Comparison of ENCODE assay signal across 9 mouse cellular contexts in the genomic region with DNA sequence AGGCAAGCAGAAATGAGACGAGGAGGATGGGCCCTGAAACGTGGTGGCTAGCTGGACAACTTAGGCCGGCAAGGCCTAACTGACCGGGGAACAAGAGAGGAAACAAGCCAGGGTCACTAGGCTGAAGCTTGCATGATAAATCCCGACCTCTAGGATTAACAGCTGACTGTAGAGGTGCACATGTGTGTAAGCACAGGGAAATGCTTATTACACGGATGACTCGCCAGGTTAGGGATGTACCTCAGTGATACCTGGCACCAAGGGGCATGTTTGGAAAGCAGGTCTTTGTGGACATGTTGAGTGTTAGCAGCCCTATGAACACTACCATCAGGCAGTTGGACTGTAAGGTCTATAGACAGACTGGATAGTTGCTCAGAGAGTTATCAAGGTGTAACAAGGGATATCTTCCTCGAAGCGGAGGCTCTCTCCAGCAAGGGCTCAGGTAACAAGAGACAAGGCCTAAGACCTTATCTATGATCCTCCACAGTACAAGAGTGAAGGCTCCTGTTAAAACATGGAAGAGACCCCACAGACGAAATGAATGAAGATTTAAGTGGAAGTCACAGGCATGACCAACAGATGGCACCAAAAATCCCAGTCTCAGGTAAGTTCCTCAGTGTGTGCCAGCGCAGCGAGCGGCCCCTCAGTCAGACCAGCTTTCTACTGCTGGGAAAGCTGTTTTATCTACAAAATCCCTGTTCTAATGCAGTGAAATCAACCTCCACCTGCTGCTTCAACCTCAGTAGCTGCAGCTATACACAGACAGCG. TPM values are rescaled to one million over a fixed set of nuclear protein-coding genes. Genes with fewer than 3 reads are reported as not detected.
DNase-seq lines count a peak whose midpoint lies in the region; ATAC-seq lines count a peak whose summit lies in the region.
"Had no signal": no experiment of that assay in that cellular context is flagged by ENCODE, and none has a peak within 500 bp of the region (broad histone marks: within the 10 kb centered on the region; RNA-seq: fewer than 3 reads in every experiment).

No protein-coding gene starts in this region.

- 0 out of 2 replicates have a peak overlapping the region, but pooled peaks have one; percentile 2 for H3K27ac ChIP-seq in heart, embryonic 12.5 days (ENCODE audit: poor library complexity, severe bottlenecking)
- 0 out of 2 replicates have a peak overlapping the region, but pooled peaks have one; percentile 24 for H3K27ac ChIP-seq in liver, embryonic 13.5 days

- no peaks in the 10 kb centered on the region for H3K9me3 ChIP-seq in heart, embryonic 12.5 days (replicated peaks)
- no peaks in the 10 kb centered on the region for H3K9me3 ChIP-seq in liver, embryonic 13.5 days (replicated peaks)

- ATAC-seq in heart, embryonic 12.5 days (ENCODE audit: insufficient number of reproducible peaks, low FRiP score): no peak
- ATAC-seq in common myeloid progenitor, adult 5-6 weeks (replicated peaks; ENCODE audit: low read depth, poor library complexity, severe bottlenecking): peak; percentile 36; the same call in 1 of the 2 replicates
- no peak for ATAC-seq in liver, embryonic 13.5 days (ENCODE audit: low read depth)

- no peaks in the 10 kb centered on the region for H3K27me3 ChIP-seq in heart, embryonic 12.5 days (replicated peaks)
- no peaks in the 10 kb centered on the region for H3K27me3 ChIP-seq in liver, embryonic 13.5 days
- H3K27me3 ChIP-seq: Patski had no signal

- H3K9ac ChIP-seq in heart, embryonic 12.5 days: no peak overlapping the region
- no peak overlapping the region for H3K9ac ChIP-seq in liver, embryonic 13.5 days

- no peak overlapping the region for H3K4me2 ChIP-seq in heart, embryonic 12.5 days
- H3K4me2 ChIP-seq in liver, embryonic 13.5 days: no peak overlapping the region

- no peak for DNase-seq in heart, adult 9 months (ENCODE audit: low spot score in 2 of 2)
- DNase-seq in B cell, adult 2 months: peak; percentile 48 to 52
- DNase-seq in liver, embryonic 13.5 days: no peak
- no peak for DNase-seq in left cerebral cortex, adult 11 months (ENCODE audit: low spot score)
- no peak for DNase-seq in adrenal gland, postnatal 10 days
- DNase-seq in MN1 (ENCODE audit: low spot score): no peak

- 74% methylated on average over 14 of the region's 14 CpGs for WGBS in heart, embryonic 12.5 days
- 76% methylated on average over 14 of the region's 14 CpGs for WGBS in liver, embryonic 13.5 days (ENCODE audit: insufficient replicate concordance)

- peaks cover 3% of the 10 kb centered on the region; the same call in 1 of the 2 replicates for H3K4me1 ChIP-seq in heart, embryonic 12.5 days (replicated peaks)
- H3K4me1 ChIP-seq in liver, embryonic 13.5 days (replicated peaks): 0 out of 2 replicates have a peak, but pooled peaks cover 4% of the 10 kb centered on the region

- peaks cover 57% of the 10 kb centered on the region for H3K36me3 ChIP-seq in heart, embryonic 12.5 days
- peaks cover 54% of the 10 kb centered on the region for H3K36me3 ChIP-seq in liver, embryonic 13.5 days

- no peak overlapping the region for H3K4me3 ChIP-seq in heart, embryonic 12.5 days
- no peak overlapping the region for H3K4me3 ChIP-seq in liver, embryonic 13.5 days (replicated peaks)

RNA-seq across cellular contexts. Expression of a gene that starts 10.1 kb away (rescaled TPM):
- polyA plus RNA-seq in heart, embryonic 12.5 days (2016; fragmentation: Nextera tagmentation; extraction: Ambion mirVana): 3.9 and 7.8 TPM in 2 replicates
- total RNA-seq in common myeloid progenitor, adult 5-6 weeks (2017): 90.2 and 104 TPM in 2 replicates
- polyA plus RNA-seq in liver, embryonic 13.5 days (2015; fragmentation: Nextera tagmentation; extraction: Ambion mirVana): 4.4 and 5.2 TPM in 2 replicates
- total RNA-seq in adrenal gland, postnatal 10 days (2021): 10 to 100 TPM in 1 of 2 experiments, 1 to 10 TPM in 1; 8.9 to 15.2 TPM

RNA-seq across cellular contexts. Expression of a gene that starts 13.2 kb away (rescaled TPM):
- polyA plus RNA-seq in heart, embryonic 12.5 days (2016; fragmentation: Nextera tagmentation; extraction: Ambion mirVana): 89.4 and 90.6 TPM in 2 replicates
- total RNA-seq in common myeloid progenitor, adult 5-6 weeks (2017): 347 and 388 TPM in 2 replicates
- polyA plus RNA-seq in liver, embryonic 13.5 days (2015; fragmentation: Nextera tagmentation; extraction: Ambion mirVana): 42.0 and 53.3 TPM in 2 replicates
- total RNA-seq in adrenal gland, postnatal 10 days (2021): 100 to 1,000 TPM; 170 to 181 TPM

RNA-seq across cellular contexts. Expression of a gene that starts 17.1 kb away (rescaled TPM):
- 0.26 and 0.37 TPM in 2 replicates for polyA plus RNA-seq in heart, embryonic 12.5 days (2016; fragmentation: Nextera tagmentation; extraction: Ambion mirVana)
- total RNA-seq in common myeloid progenitor, adult 5-6 weeks (2017): 7.8 and 10.5 TPM in 2 replicates
- 0.39 and 0.41 TPM in 2 replicates for polyA plus RNA-seq in liver, embryonic 13.5 days (2015; fragmentation: Nextera tagmentation; extraction: Ambion mirVana)
- 1 to 10 TPM; 1.4 to 1.5 TPM for total RNA-seq in adrenal gland, postnatal 10 days (2021)
- polyA plus RNA-seq: Patski had no signal

RNA-seq across cellular contexts. Expression of a gene that starts 33.9 kb away (rescaled TPM):
- polyA plus RNA-seq in heart, embryonic 12.5 days (2016; fragmentation: Nextera tagmentation; extraction: Ambion mirVana): 0.21 TPM in 1 of 2 replicates, not detected in the other
- 3.3 and 5.5 TPM in 2 replicates for total RNA-seq in common myeloid progenitor, adult 5-6 weeks (2017)
- polyA plus RNA-seq in liver, embryonic 13.5 days (2015; fragmentation: Nextera tagmentation; extraction: Ambion mirVana): 0.31 and 0.36 TPM in 2 replicates
- 1 to 10 TPM; 4.5 to 4.8 TPM for total RNA-seq in adrenal gland, postnatal 10 days (2021)

RNA-seq across cellular contexts. Expression of a gene that starts 43.6 kb away (rescaled TPM):
- polyA plus RNA-seq in heart, embryonic 12.5 days (2016; fragmentation: Nextera tagmentation; extraction: Ambion mirVana): 0.33 and 0.41 TPM in 2 replicates
- 31.9 and 35.1 TPM in 2 replicates for total RNA-seq in common myeloid progenitor, adult 5-6 weeks (2017)
- polyA plus RNA-seq in liver, embryonic 13.5 days (2015; fragmentation: Nextera tagmentation; extraction: Ambion mirVana): 0.54 and 0.62 TPM in 2 replicates
- total RNA-seq in adrenal gland, postnatal 10 days (2021): 1 to 10 TPM; 3.6 to 5.8 TPM

Comparison
In these comparisons a context has a peak if more than half of its experiments do, and no peak if none do; other contexts are left out.
1. DNase-seq: peak in B cell, adult 2 months (2 of 2); none in heart, adult 9 months (0 of 2), liver, embryonic 13.5 days (single experiment), left cerebral cortex, adult 11 months (single experiment), adrenal gland, postnatal 10 days (single experiment) and MN1 (single experiment).